Mouse (Mus musculus) thymus, adult 18-20 months (tissue): ENCODE measurements around the gene Ptprm.

Experiments
- DNase-seq, 2 experiments: peaks; one replicate each; pipeline ENCODE4 v3.0.0; 2022; ENCODE audit warnings: mixed read lengths in 2 of 2

The Ptprm gene

GRCm38 (mm10) chr17:67343006-67343405 lies 11.3 kb downstream of the Ptprm start:
- DNase-seq: no peak

- no peak for DNase-seq
These were observed 13.9 kb downstream of the Ptprm start for GRCm38 (mm10) chr17:67340362-67340761.

- DNase-seq: no peak
These were observed 14.7 kb downstream of the Ptprm start for GRCm38 (mm10) chr17:67339569-67339968.

GRCm38 (mm10) chr17:67334310-67334709 lies 19.9 kb downstream of the Ptprm start:
- DNase-seq: no peak

GRCm38 (mm10) chr17:67329435-67329834 lies 24.8 kb downstream of the Ptprm start:
- DNase-seq: no peak

GRCm38 (mm10) chr17:67324499-67324832 lies 29.8 kb downstream of the Ptprm start:
- no peak for DNase-seq

GRCm38 (mm10) chr17:67323777-67324498 lies 30.3 kb downstream of the Ptprm start:
- DNase-seq: no peak

GRCm38 (mm10) chr17:67314491-67315205 lies 39.6 kb downstream of the Ptprm start:
- DNase-seq: no peak

- no peak for DNase-seq
These were observed 45.8 kb downstream of the Ptprm start for GRCm38 (mm10) chr17:67308421-67308820.

GRCm38 (mm10) chr17:67306066-67306845 lies 48.0 kb downstream of the Ptprm start:
- no peak for DNase-seq

- DNase-seq: no peak
These were observed 49.4 kb downstream of the Ptprm start for GRCm38 (mm10) chr17:67304831-67305230.

GRCm38 (mm10) chr17:67303326-67304099 lies 50.7 kb downstream of the Ptprm start:
- DNase-seq: no peak

GRCm38 (mm10) chr17:67302569-67302968 lies 51.7 kb downstream of the Ptprm start:
- no peak for DNase-seq

- DNase-seq: no peak
These were observed 52.2 kb downstream of the Ptprm start for GRCm38 (mm10) chr17:67302074-67302473.

GRCm38 (mm10) chr17:67301367-67301766 lies 52.9 kb downstream of the Ptprm start:
- no peak for DNase-seq

- no peak for DNase-seq
These were observed 55.9 kb downstream of the Ptprm start for GRCm38 (mm10) chr17:67298269-67298798.

GRCm38 (mm10) chr17:67296604-67297595 lies 57.4 kb downstream of the Ptprm start:
- DNase-seq: no peak

- no peak for DNase-seq
These were observed 63.5 kb downstream of the Ptprm start for GRCm38 (mm10) chr17:67290662-67291240.

- no peak for DNase-seq
These were observed 66.8 kb downstream of the Ptprm start for GRCm38 (mm10) chr17:67287501-67287900.

GRCm38 (mm10) chr17:67281640-67282170 lies 72.6 kb downstream of the Ptprm start:
- DNase-seq: no peak
